Mouse (Mus musculus): Measurements from ENCODE around the gene Tor3a.

The Tor3a gene

GRCm38 (mm10) chr1:156674195-156675000 is at the start of gene Tor3a:
Gene Tor3a, minus strand, starts transcription at chr1:156674356.
- peak; percentile 73 for DNase-seq (ENCODE audit: low read depth, low spot score)

- DNase-seq (ENCODE audit: low read depth, low spot score), result no peak
These were observed 47.9 kb upstream of the Tor3a start for GRCm38 (mm10) chr1:156722089-156722488.

- DNase-seq (ENCODE audit: low read depth, low spot score), result no peak
These were observed 45.9 kb upstream of the Tor3a start for GRCm38 (mm10) chr1:156720046-156720445.

- peak; percentile 93 for DNase-seq (ENCODE audit: low read depth, low spot score)
These were observed 45.0 kb upstream of the Tor3a start, which contains the start of gene Fam20b for GRCm38 (mm10) chr1:156718950-156719805. Gene Fam20b, minus strand, starts transcription at chr1:156719086.

- peak; percentile 21 for DNase-seq (ENCODE audit: low read depth, low spot score)
These were observed 44.3 kb upstream of the Tor3a start for GRCm38 (mm10) chr1:156718286-156718949.

GRCm38 (mm10) chr1:156717751-156718285 is 43.7 kb upstream of the Tor3a start:
- no peak for DNase-seq (ENCODE audit: low read depth, low spot score)

- no peak for DNase-seq (ENCODE audit: low read depth, low spot score)
These were observed 42.5 kb upstream of the Tor3a start for GRCm38 (mm10) chr1:156716681-156717080.

GRCm38 (mm10) chr1:156710472-156711098 is 36.4 kb upstream of the Tor3a start:
- no peak for DNase-seq (ENCODE audit: low read depth, low spot score)

GRCm38 (mm10) chr1:156708672-156709071 is 34.5 kb upstream of the Tor3a start:
- DNase-seq (ENCODE audit: low read depth, low spot score), result no peak

GRCm38 (mm10) chr1:156705696-156706285 is 31.6 kb upstream of the Tor3a start:
- no peak for DNase-seq (ENCODE audit: low read depth, low spot score)

GRCm38 (mm10) chr1:156703444-156703843 is 29.3 kb upstream of the Tor3a start:
- DNase-seq (ENCODE audit: low read depth, low spot score), result no peak

GRCm38 (mm10) chr1:156702151-156702550 is 28.0 kb upstream of the Tor3a start:
- DNase-seq (ENCODE audit: low read depth, low spot score), result no peak

- DNase-seq (ENCODE audit: low read depth, low spot score), result no peak
These were observed 12.0 kb upstream of the Tor3a start for GRCm38 (mm10) chr1:156686025-156686661.

- DNase-seq (ENCODE audit: low read depth, low spot score), result no peak
These were observed 5.4 kb upstream of the Tor3a start for GRCm38 (mm10) chr1:156679599-156679998.

- DNase-seq (ENCODE audit: low read depth, low spot score), result no peak
These were observed 3.1 kb upstream of the Tor3a start for GRCm38 (mm10) chr1:156677230-156677629.

GRCm38 (mm10) chr1:156676596-156676995 is 2.4 kb upstream of the Tor3a start:
- no peak for DNase-seq (ENCODE audit: low read depth, low spot score)

- DNase-seq (ENCODE audit: low read depth, low spot score), result peak; percentile 38
These were observed 2.0 kb upstream of the Tor3a start for GRCm38 (mm10) chr1:156676171-156676570.

GRCm38 (mm10) chr1:156673476-156674194 is 521 bp downstream of the Tor3a start:
- DNase-seq (ENCODE audit: low read depth, low spot score), result no peak

GRCm38 (mm10) chr1:156672720-156673475 is 1.3 kb downstream of the Tor3a start:
- DNase-seq (ENCODE audit: low read depth, low spot score), result no peak

Data from skeletal muscle tissue, adult 2 months (tissue).